Mouse (Mus musculus) cerebellum, adult 2 months (tissue): ENCODE data around the gene Cadps. TPM values are rescaled to one million over a fixed set of nuclear protein-coding genes. Genes with fewer than 3 reads are reported as not detected.

Experiments
- DNase-seq, 2 experiments: peaks; one replicate each; pipeline ENCODE4 v3.0.0; 2021
- H3K27ac ChIP-seq: fragments of 200-500 bp; 2 replicates; pipeline ENCODE4 v1.5.1; 2012; ENCODE audit warnings: low read length, control low read depth, inconsistent platforms; ENCODE audit not compliant: insufficient read depth
- H3K27me3 ChIP-seq: fragments of 200-500 bp; 2 replicates; pipeline ENCODE4 v1.6.1; 2012; ENCODE audit warnings: inconsistent platforms, mild to moderate bottlenecking, low read length, moderate library complexity; ENCODE audit not compliant: control insufficient read depth, insufficient read depth
- H3K4me1 ChIP-seq: fragments of 200-500 bp; 2 replicates; pipeline ENCODE4 v1.6.1; 2011; ENCODE audit warnings: low read length; ENCODE audit not compliant: control insufficient read depth, insufficient read depth
- H3K4me3 ChIP-seq: fragments of 200-500 bp; replicated peaks from 2 replicates; pipeline ENCODE3; 2011; ENCODE audit warnings: mild to moderate bottlenecking, low read depth, low read length, control low read depth; ENCODE audit not compliant: insufficient read depth
- CTCF ChIP-seq: fragments of 200-500 bp; IDR thresholded peaks from 2 replicates; pipeline ENCODE4 v1.5.1; 2011; ENCODE audit warnings: low read depth, mild to moderate bottlenecking, control low read depth, low read length, moderate library complexity, borderline replicate concordance; ENCODE audit not compliant: insufficient read depth
- POLR2A ChIP-seq: fragments of 200-500 bp; IDR thresholded peaks from 2 replicates; pipeline ENCODE4 v1.6.1; 2011; ENCODE audit warnings: low read length, control low read depth, borderline replicate concordance; ENCODE audit not compliant: insufficient read depth
- WGBS: fragments of 180-500 bp; shearing (Covaris S2); methylation state at CpG from one replicate; pipeline ENCODE4 v1.1.7; 2018; 5-methylcytosine and 5-hydroxymethylcytosine counted together
- polyA plus RNA-seq: library from polyadenylated mRNA; depleted of rRNA; stranded (reverse); fragments of >200 nt; gene quantifications from 2 replicates; pipeline ENCODE4 v1.2.3, GENCODE M21; 2012

Gene Cadps
- polyA plus RNA-seq, 1 experiment: 165 TPM

- Histone ChIP-seq H3K4me3 (no peak overlapping the region), H3K27me3 (no peaks in the 10 kb centered on the region), H3K27ac (no peak overlapping the region), H3K4me1 (no peaks in the 10 kb centered on the region)
- TF ChIP-seq POLR2A (no peak), CTCF (no peak)
- no peak for DNase-seq
- 73% methylated on average over 3 of the region's 3 CpGs for WGBS
Measured at GRCm38 (mm10) chr14:12530554-12530953, 292.3 kb downstream of the Cadps start.

GRCm38 (mm10) chr14:12529961-12530542, 292.8 kb downstream of the Cadps start:
- Histone ChIP-seq H3K27me3 (no peaks in the 10 kb centered on the region), H3K4me1 (no peaks in the 10 kb centered on the region), H3K4me3 (peak overlapping the region; percentile 45), H3K27ac (no peak overlapping the region)
- WGBS: 18% methylated on average over 11 of the region's 11 CpGs
- TF ChIP-seq POLR2A (no peak), CTCF (peak; percentile 78)
- peak; percentile 45 to 55 for DNase-seq

GRCm38 (mm10) chr14:12527296-12527695, 295.6 kb downstream of the Cadps start:
- no peak overlapping the region for H3K4me3 ChIP-seq
- WGBS: 47% methylated on average over 5 of the region's 5 CpGs
- no peak for DNase-seq
- no peaks in the 10 kb centered on the region for H3K4me1 ChIP-seq
- H3K27ac ChIP-seq: no peak overlapping the region
- TF ChIP-seq CTCF: no peak
- TF ChIP-seq POLR2A: no peak
- no peaks in the 10 kb centered on the region for H3K27me3 ChIP-seq

- no peak for TF ChIP-seq POLR2A
- TF ChIP-seq CTCF: no peak
- WGBS: 77% methylated on average over 7 of the region's 7 CpGs
- H3K4me1 ChIP-seq: no peaks in the 10 kb centered on the region
- no peak overlapping the region for H3K4me3 ChIP-seq
- no peak for DNase-seq
- H3K27ac ChIP-seq: no peak overlapping the region
- H3K27me3 ChIP-seq: no peaks in the 10 kb centered on the region
Measured at GRCm38 (mm10) chr14:12507018-12507417, 315.9 kb downstream of the Cadps start.

GRCm38 (mm10) chr14:12504191-12504947, 318.5 kb downstream of the Cadps start:
- 75% methylated on average over 12 of the region's 12 CpGs for WGBS

DNA sequence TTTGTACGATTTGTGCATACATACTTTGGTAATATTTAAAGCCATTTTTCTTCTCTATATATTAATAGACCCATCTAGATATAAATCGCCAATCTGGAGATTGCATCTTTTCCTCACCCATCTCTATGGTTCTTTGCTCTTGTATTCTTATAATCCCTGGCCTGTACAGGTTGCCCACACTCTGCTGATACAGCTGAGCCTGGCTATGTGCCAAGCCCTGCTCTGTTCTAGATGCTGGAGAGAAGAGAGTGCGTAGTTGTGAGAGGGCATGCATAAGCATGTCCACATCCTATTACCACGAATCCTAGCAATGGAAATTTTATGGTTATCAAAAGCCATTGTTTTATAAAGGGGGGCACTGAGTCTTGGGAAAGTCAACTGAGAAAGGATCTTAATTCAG, 360.7 kb downstream of the Cadps start:
- DNase-seq: peak in 1 of 2 experiments; percentile 4
- no peak overlapping the region for H3K27ac ChIP-seq
- no peaks in the 10 kb centered on the region for H3K4me1 ChIP-seq
- WGBS: 75% methylated on average over 4 of the region's 4 CpGs
- no peak for TF ChIP-seq CTCF
- no peak for TF ChIP-seq POLR2A
- no peaks in the 10 kb centered on the region for H3K27me3 ChIP-seq
- no peak overlapping the region for H3K4me3 ChIP-seq

More at GRCm38 (mm10) chr14:12504191-12504947, 318.5 kb downstream of the Cadps start:
- Histone ChIP-seq H3K27ac (no peak overlapping the region), H3K4me3 (no peak overlapping the region), H3K4me1 (no peaks in the 10 kb centered on the region), H3K27me3 (no peaks in the 10 kb centered on the region)
- no peak for DNase-seq
- TF ChIP-seq CTCF: no peak
- no peak for TF ChIP-seq POLR2A

GRCm38 (mm10) chr14:12459700-12460099, 363.2 kb downstream of the Cadps start:
- no peak overlapping the region for H3K27ac ChIP-seq
- WGBS: 33% methylated on average over 7 of the region's 7 CpGs
- no peak for TF ChIP-seq CTCF
- no peak for TF ChIP-seq POLR2A
- H3K4me3 ChIP-seq: no peak overlapping the region
- H3K4me1 ChIP-seq: no peaks in the 10 kb centered on the region
- DNase-seq: peak in 1 of 2 experiments; percentile 24
- H3K27me3 ChIP-seq: no peaks in the 10 kb centered on the region
